Mouse (Mus musculus): ENCODE results near the gene Il21r. TPM values are rescaled to one million over a fixed set of nuclear protein-coding genes. Genes with fewer than 3 reads are reported as not detected.

The Il21r gene
- total and polyA plus RNA-seq, 2 experiments from 2014 or later, result 0.29 to 0.52 TPM

- TF ChIP-seq CTCF (IDR thresholded peaks at IDR 0.05; ENCODE audit: low read depth), result no peak
- H3K9ac ChIP-seq (replicated peaks; ENCODE audit: low read length), result no peak overlapping the region
- no peaks in the 10 kb centered on the region for H3K27me3 ChIP-seq (ENCODE audit: insufficient read depth, low read length)
- ATAC-seq (no peak), DNase-seq (ENCODE audit: low spot score) (no peak)
- no peaks in the 10 kb centered on the region for H3K36me3 ChIP-seq (ENCODE audit: insufficient read depth, low read length)
- no peak overlapping the region for H3K4me3 ChIP-seq (ENCODE audit: low read length)
- 97% methylated on average over 23 of the region's 23 CpGs for WGBS
- H3K27ac ChIP-seq, result no peak overlapping the region
- H3K4me1 ChIP-seq (ENCODE audit: insufficient read depth, low read length), result no peaks in the 10 kb centered on the region
- H3K4me2 ChIP-seq (ENCODE audit: low read depth, low read length), result no peak overlapping the region
- no peaks in the 10 kb centered on the region for H3K9me3 ChIP-seq (ENCODE audit: low read length)
Measured at GRCm38 (mm10) chr7:125586355-125586754, 16.9 kb upstream of the Il21r start.

GRCm38 (mm10) chr7:125588721-125589120 is 14.5 kb upstream of the Il21r start:
- no peaks in the 10 kb centered on the region for H3K27me3 ChIP-seq (ENCODE audit: insufficient read depth, low read length)
- no peak for TF ChIP-seq CTCF (IDR thresholded peaks at IDR 0.05; ENCODE audit: low read depth)
- H3K4me2 ChIP-seq (ENCODE audit: low read depth, low read length), result no peak overlapping the region
- no peaks in the 10 kb centered on the region for H3K4me1 ChIP-seq (ENCODE audit: insufficient read depth, low read length)
- DNase-seq (ENCODE audit: low spot score), result no peak
- ATAC-seq, result no peak
- no peak overlapping the region for H3K9ac ChIP-seq (replicated peaks; ENCODE audit: low read length)
- WGBS, result 90% methylated on average over 4 of the region's 4 CpGs
- H3K27ac ChIP-seq, result no peak overlapping the region
- no peak overlapping the region for H3K4me3 ChIP-seq (ENCODE audit: low read length)
- no peaks in the 10 kb centered on the region for H3K9me3 ChIP-seq (ENCODE audit: low read length)
- no peaks in the 10 kb centered on the region for H3K36me3 ChIP-seq (ENCODE audit: insufficient read depth, low read length)

- WGBS, result 92% methylated on average over 7 of the region's 7 CpGs
- H3K9me3 ChIP-seq (ENCODE audit: low read length), result no peaks in the 10 kb centered on the region
- no peak overlapping the region for H3K9ac ChIP-seq (replicated peaks; ENCODE audit: low read length)
- H3K36me3 ChIP-seq (ENCODE audit: insufficient read depth, low read length), result no peaks in the 10 kb centered on the region
- H3K4me1 ChIP-seq (ENCODE audit: insufficient read depth, low read length), result no peaks in the 10 kb centered on the region
- DNase-seq (ENCODE audit: low spot score) (no peak), ATAC-seq (no peak)
- no peak overlapping the region for H3K4me3 ChIP-seq (ENCODE audit: low read length)
- no peak overlapping the region for H3K4me2 ChIP-seq (ENCODE audit: low read depth, low read length)
- no peak overlapping the region for H3K27ac ChIP-seq
- no peak for TF ChIP-seq CTCF (IDR thresholded peaks at IDR 0.05; ENCODE audit: low read depth)
- no peaks in the 10 kb centered on the region for H3K27me3 ChIP-seq (ENCODE audit: insufficient read depth, low read length)
Measured at GRCm38 (mm10) chr7:125589896-125590295, 13.3 kb upstream of the Il21r start.

- H3K9ac ChIP-seq (replicated peaks; ENCODE audit: low read length), result no peak overlapping the region
- WGBS, result 88% methylated on average over 4 of the region's 4 CpGs
- no peaks in the 10 kb centered on the region for H3K4me1 ChIP-seq (ENCODE audit: insufficient read depth, low read length)
- no peak for DNase-seq (ENCODE audit: low spot score)
- no peak overlapping the region for H3K27ac ChIP-seq
- ATAC-seq, result no peak
- H3K9me3 ChIP-seq (ENCODE audit: low read length), result no peaks in the 10 kb centered on the region
- no peaks in the 10 kb centered on the region for H3K36me3 ChIP-seq (ENCODE audit: insufficient read depth, low read length)
- TF ChIP-seq CTCF (IDR thresholded peaks at IDR 0.05; ENCODE audit: low read depth), result no peak
- H3K4me3 ChIP-seq (ENCODE audit: low read length), result no peak overlapping the region
- H3K27me3 ChIP-seq (ENCODE audit: insufficient read depth, low read length), result no peaks in the 10 kb centered on the region
- no peak overlapping the region for H3K4me2 ChIP-seq (ENCODE audit: low read depth, low read length)
Measured at GRCm38 (mm10) chr7:125593831-125594230, 9.4 kb upstream of the Il21r start.

- no peaks in the 10 kb centered on the region for H3K9me3 ChIP-seq (ENCODE audit: low read length)
- WGBS, result 74% methylated on average over 3 of the region's 3 CpGs
- H3K36me3 ChIP-seq (ENCODE audit: insufficient read depth, low read length), result no peaks in the 10 kb centered on the region
- no peak overlapping the region for H3K4me3 ChIP-seq (ENCODE audit: low read length)
- H3K4me2 ChIP-seq (ENCODE audit: low read depth, low read length), result no peak overlapping the region
- ATAC-seq, result no peak
- no peak overlapping the region for H3K9ac ChIP-seq (replicated peaks; ENCODE audit: low read length)
- H3K27me3 ChIP-seq (ENCODE audit: insufficient read depth, low read length), result no peaks in the 10 kb centered on the region
- TF ChIP-seq CTCF (IDR thresholded peaks at IDR 0.05; ENCODE audit: low read depth), result no peak
- DNase-seq (ENCODE audit: low spot score), result no peak
- H3K4me1 ChIP-seq (ENCODE audit: insufficient read depth, low read length), result no peaks in the 10 kb centered on the region
- no peak overlapping the region for H3K27ac ChIP-seq
Measured at GRCm38 (mm10) chr7:125596406-125596805, 6.8 kb upstream of the Il21r start.

- H3K4me1 ChIP-seq (ENCODE audit: insufficient read depth, low read length), result no peaks in the 10 kb centered on the region
- TF ChIP-seq CTCF (IDR thresholded peaks at IDR 0.05; ENCODE audit: low read depth), result no peak
- H3K4me3 ChIP-seq (ENCODE audit: low read length), result no peak overlapping the region
- DNase-seq (ENCODE audit: low spot score), result no peak
- no peaks in the 10 kb centered on the region for H3K9me3 ChIP-seq (ENCODE audit: low read length)
- no peaks in the 10 kb centered on the region for H3K36me3 ChIP-seq (ENCODE audit: insufficient read depth, low read length)
- ATAC-seq, result no peak
- no peak overlapping the region for H3K9ac ChIP-seq (replicated peaks; ENCODE audit: low read length)
- H3K4me2 ChIP-seq (ENCODE audit: low read depth, low read length), result no peak overlapping the region
- no peak overlapping the region for H3K27ac ChIP-seq
- 91% methylated on average over 9 of the region's 9 CpGs for WGBS
- H3K27me3 ChIP-seq (ENCODE audit: insufficient read depth, low read length), result no peaks in the 10 kb centered on the region
Measured at GRCm38 (mm10) chr7:125597083-125597482, 6.1 kb upstream of the Il21r start.

GRCm38 (mm10) chr7:125597516-125598347 is 5.5 kb upstream of the Il21r start:
- 79% methylated on average over 11 of the region's 11 CpGs for WGBS
- DNase-seq (ENCODE audit: low spot score), result no peak
- no peak overlapping the region for H3K4me2 ChIP-seq (ENCODE audit: low read depth, low read length)

More at GRCm38 (mm10) chr7:125597516-125598347, 5.5 kb upstream of the Il21r start:
- TF ChIP-seq CTCF (IDR thresholded peaks at IDR 0.05; ENCODE audit: low read depth), result no peak
- Histone ChIP-seq H3K4me1 (ENCODE audit: insufficient read depth, low read length) (no peaks in the 10 kb centered on the region), H3K27ac (no peak overlapping the region), H3K27me3 (ENCODE audit: insufficient read depth, low read length) (no peaks in the 10 kb centered on the region), H3K9me3 (ENCODE audit: low read length) (no peaks in the 10 kb centered on the region), H3K36me3 (ENCODE audit: insufficient read depth, low read length) (no peaks in the 10 kb centered on the region), H3K9ac (replicated peaks; ENCODE audit: low read length) (no peak overlapping the region), H3K4me3 (ENCODE audit: low read length) (no peak overlapping the region)
- ATAC-seq, result no peak
